Mouse (Mus musculus) thymus, adult 2 months (tissue): ENCODE measurements at regions not wholly inside any gene's neighbourhood (a gene's known extent, or its start where the extent isn't known, plus 50 kb on each side); places are given as distances from the start of the nearest gene placed in this dataset.
"Not testable (repeated sequence)": the region's sequence is repeated elsewhere in the genome, so short reads cannot be mapped to it uniquely, and the experiment has no call there.

Source experiments
- DNase-seq: peaks from one replicate; pipeline ENCODE4 v3.0.0; 2021
- H3K27ac ChIP-seq: fragments of 200-500 bp; 2 replicates; pipeline ENCODE4 v1.5.1; 2012; ENCODE audit warnings: low read length, control low read depth; ENCODE audit not compliant: control insufficient read depth, insufficient read depth
- H3K27me3 ChIP-seq: fragments of 200-500 bp; 2 replicates; pipeline ENCODE4 v1.6.1; 2012; ENCODE audit warnings: mild to moderate bottlenecking, low read length, moderate library complexity, mixed read lengths; ENCODE audit not compliant: control insufficient read depth, insufficient read depth
- H3K36me3 ChIP-seq: fragments of 200-500 bp; 2 replicates; pipeline ENCODE4 v1.6.1; 2012; ENCODE audit warnings: mild to moderate bottlenecking, low read length, moderate library complexity; ENCODE audit not compliant: control insufficient read depth, insufficient read depth
- H3K4me1 ChIP-seq: fragments of 200-500 bp; replicated peaks from 2 replicates; pipeline ENCODE4 v1.6.1; 2012; ENCODE audit warnings: low read length; ENCODE audit not compliant: control insufficient read depth, insufficient read depth
- H3K4me3 ChIP-seq: fragments of 200-500 bp; 2 replicates; pipeline ENCODE4 v1.5.1; 2012; ENCODE audit warnings: mild to moderate bottlenecking, low read length, control low read depth, moderate library complexity; ENCODE audit not compliant: control insufficient read depth, insufficient read depth
- CTCF ChIP-seq: fragments of 200-500 bp; IDR thresholded peaks from 2 replicates; pipeline ENCODE4 v1.5.1; 2012; ENCODE audit warnings: mild to moderate bottlenecking, control low read depth, low read length, moderate library complexity, borderline replicate concordance; ENCODE audit not compliant: control insufficient read depth, poor library complexity, insufficient read depth; ENCODE audit errors: extremely low read depth
- POLR2A ChIP-seq: fragments of 200-500 bp; IDR thresholded peaks from 2 replicates; pipeline ENCODE4 v1.6.1; 2012; ENCODE audit warnings: mild to moderate bottlenecking, low read length, control low read depth, moderate library complexity; ENCODE audit not compliant: control insufficient read depth, poor library complexity, insufficient read depth; ENCODE audit errors: extremely low read depth
- WGBS: fragments of 180-500 bp; shearing (Covaris S2); methylation state at CpG from one replicate; pipeline ENCODE4 v1.1.7; 2018; 5-methylcytosine and 5-hydroxymethylcytosine counted together

- H3K4me3 ChIP-seq: no peak overlapping the region
- H3K27me3 ChIP-seq: no peaks in the 10 kb centered on the region
- H3K4me1 ChIP-seq: peaks cover 3% of the 10 kb centered on the region; the same call in 1 of the 2 replicates
- no peak overlapping the region for H3K27ac ChIP-seq
- no peak for TF ChIP-seq CTCF
- no peak for TF ChIP-seq POLR2A
- H3K36me3 ChIP-seq: no peaks in the 10 kb centered on the region
- no peak for DNase-seq
- 100% methylated on average over 2 of the region's 2 CpGs for whole genome bisulfite sequencing
These were observed 75.1 kb upstream of the Dars start for GRCm38 (mm10) chr1:128492251-128492650.

DNA sequence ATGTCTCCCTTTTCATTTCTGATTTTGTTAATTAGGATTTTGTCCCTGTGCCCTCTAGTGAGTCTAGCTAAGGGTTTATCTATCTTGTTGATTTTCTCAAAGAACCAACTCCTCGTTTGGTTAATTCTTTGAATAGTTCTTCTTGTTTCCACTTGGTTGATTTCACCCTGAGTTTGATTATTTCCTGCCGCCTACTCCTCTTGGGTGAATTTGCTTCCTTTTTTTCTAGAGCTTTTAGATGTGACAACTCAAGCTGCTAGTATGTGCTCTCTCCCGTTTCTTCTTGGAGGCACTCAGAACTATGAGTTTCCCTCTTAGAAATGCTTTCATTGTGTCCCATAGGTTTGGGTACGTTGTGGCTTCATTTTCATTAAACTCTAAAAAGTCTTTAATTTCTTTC is 70.0 kb upstream of the Dars start:
- not testable (repeated sequence) for H3K27ac ChIP-seq, H3K36me3 ChIP-seq, H3K4me3 ChIP-seq, H3K4me1 ChIP-seq, H3K27me3 ChIP-seq, DNase-seq
- WGBS: 39% methylated on average over 4 of the region's 4 CpGs

DNA sequence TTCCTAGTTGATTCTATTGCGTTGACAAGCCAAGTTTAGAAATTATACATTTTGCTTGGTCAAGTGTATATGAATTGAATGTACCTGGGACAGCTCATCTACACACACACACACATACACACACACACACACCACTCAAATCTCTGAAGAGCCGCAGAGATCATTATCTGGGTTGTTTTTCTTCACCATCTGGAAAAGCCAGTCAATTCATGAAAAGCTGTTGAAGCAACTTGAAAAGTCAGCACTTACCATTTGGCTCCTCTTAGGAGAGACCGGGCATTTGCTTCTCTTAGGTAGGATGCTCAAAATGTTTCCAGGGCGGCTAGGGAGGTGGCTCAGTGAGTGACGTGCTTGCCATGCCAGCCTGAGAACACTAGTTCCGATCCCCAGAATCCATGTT is 61.2 kb upstream of the Dars start:
- Histone ChIP-seq H3K36me3 (no peaks in the 10 kb centered on the region), H3K27ac (no peak overlapping the region), H3K4me1 (peaks cover 3% of the 10 kb centered on the region), H3K27me3 (no peaks in the 10 kb centered on the region), H3K4me3 (no peak overlapping the region)
- TF ChIP-seq POLR2A (no peak), CTCF (no peak)
- 61% methylated on average over 6 of the region's 6 CpGs for WGBS
- no peak for DNase-seq

GRCm38 (mm10) chr1:128477653-128478052 is 60.5 kb upstream of the Dars start:
- H3K27ac ChIP-seq: no peak overlapping the region
- peaks cover 3% of the 10 kb centered on the region for H3K4me1 ChIP-seq
- H3K36me3 ChIP-seq: no peaks in the 10 kb centered on the region
- DNase-seq: no peak
- WGBS: 69% methylated on average over 2 of the region's 2 CpGs
- H3K4me3 ChIP-seq: no peak overlapping the region
- H3K27me3 ChIP-seq: no peaks in the 10 kb centered on the region
- TF ChIP-seq POLR2A: no peak
- no peak for TF ChIP-seq CTCF

- no peak for DNase-seq
- no peaks in the 10 kb centered on the region for H3K36me3 ChIP-seq
- no peak overlapping the region for H3K27ac ChIP-seq
- TF ChIP-seq POLR2A (no peak), CTCF (no peak)
- 78% methylated on average over 15 of the region's 15 CpGs for WGBS
- 0 out of 2 replicates have a peak, but pooled peaks cover 5% of the 10 kb centered on the region for H3K4me1 ChIP-seq
- H3K27me3 ChIP-seq: no peaks in the 10 kb centered on the region
- no peak overlapping the region for H3K4me3 ChIP-seq
These were observed 55.6 kb upstream of the Dars start for GRCm38 (mm10) chr1:128472713-128473230.

DNA sequence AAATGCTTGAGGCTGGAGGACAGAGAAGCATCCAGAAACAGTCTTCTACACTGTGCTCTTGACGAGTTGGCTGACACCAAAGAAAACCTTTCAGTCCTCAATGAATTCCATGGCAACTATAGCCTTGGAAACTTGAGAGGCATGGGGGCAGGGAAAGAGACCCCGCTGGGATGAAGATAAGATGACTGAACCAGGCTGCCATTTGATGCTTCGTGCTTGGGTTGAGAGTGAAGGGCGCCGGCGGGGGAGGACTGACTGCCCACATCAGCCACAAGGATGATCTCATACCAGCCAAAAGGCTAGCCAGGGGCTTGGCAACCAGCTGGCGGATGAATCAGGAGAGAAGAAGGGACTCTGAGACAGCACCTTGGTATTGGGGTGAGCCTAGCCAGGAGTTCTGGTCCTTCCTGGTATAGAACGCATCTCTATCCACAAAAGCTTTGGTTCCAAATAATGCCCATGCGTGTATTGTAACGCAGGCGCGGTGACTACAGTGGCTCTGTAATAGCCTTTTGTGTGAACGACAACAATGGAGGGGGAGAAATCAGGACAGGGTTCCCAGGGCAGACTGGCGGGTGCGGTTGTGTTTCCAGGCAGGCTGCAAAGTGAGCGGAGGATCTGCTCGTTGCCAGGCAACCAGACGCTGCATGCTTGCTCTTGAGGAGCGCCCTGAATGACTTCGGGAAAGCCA is 55.0 kb upstream of the Dars start:
- DNase-seq: no peak
- Histone ChIP-seq H3K4me1 (0 out of 2 replicates have a peak, but pooled peaks cover 5% of the 10 kb centered on the region), H3K27ac (no peak overlapping the region), H3K36me3 (no peaks in the 10 kb centered on the region), H3K4me3 (no peak overlapping the region), H3K27me3 (no peaks in the 10 kb centered on the region)
- TF ChIP-seq CTCF (no peak), POLR2A (no peak)
- WGBS: 47% methylated on average over 20 of the region's 20 CpGs

- DNase-seq: no peak
- Histone ChIP-seq H3K27me3 (no peaks in the 10 kb centered on the region), H3K36me3 (no peaks in the 10 kb centered on the region), H3K4me1 (0 out of 2 replicates have a peak, but pooled peaks cover 5% of the 10 kb centered on the region), H3K27ac (no peak overlapping the region), H3K4me3 (no peak overlapping the region)
- 82% methylated on average over 2 of the region's 2 CpGs for WGBS
- TF ChIP-seq CTCF (no peak), POLR2A (no peak)
These were observed 53.6 kb upstream of the Dars start for GRCm38 (mm10) chr1:128470786-128471185.
